Mouse (Mus musculus): Measurements from ENCODE around the gene Sema4c. TPM values are rescaled to one million over a fixed set of nuclear protein-coding genes. Genes with fewer than 3 reads are reported as not detected.

Sema4c gene
- total and polyA plus RNA-seq, 3 experiments: 0.70 to 3.4 (median 1.5) TPM

DNA sequence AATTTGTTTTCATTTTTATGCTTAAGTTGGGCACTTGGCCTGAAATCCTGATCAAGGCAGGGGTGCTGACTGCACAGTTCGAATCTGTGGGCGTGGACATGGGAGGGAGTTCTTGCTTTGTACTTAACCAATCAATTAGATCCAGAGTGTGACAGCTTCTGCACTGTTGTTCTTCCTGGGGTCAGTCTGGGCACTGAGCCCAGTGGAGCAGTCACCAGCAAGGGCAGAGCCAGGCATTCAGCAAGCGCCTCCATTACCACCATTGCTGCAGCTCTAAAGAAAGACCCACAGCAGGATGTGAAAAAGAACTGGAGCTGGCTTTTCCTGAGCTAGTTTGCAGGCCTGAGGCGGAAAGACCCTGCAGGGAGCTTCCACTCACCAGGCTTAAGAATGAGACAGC, 38.0 kb upstream of the Sema4c start:
- Histone ChIP-seq H3K9ac (ENCODE audit: insufficient read depth, low read depth) (no peak overlapping the region), H3K9me3 (replicated peaks; ENCODE audit: low read length) (no peaks in the 10 kb centered on the region), H3K27ac (ENCODE audit: insufficient read depth, low read depth) (no peak overlapping the region), H3K79me2 (replicated peaks; ENCODE audit: control insufficient read depth, extremely low read depth, insufficient read depth, poor library complexity, severe bottlenecking) (no peaks in the 10 kb centered on the region), H3K4me1 (ENCODE audit: control insufficient read depth in 1 of 2, insufficient read depth in 2 of 2) (peaks cover 9 to 26% of the 10 kb centered on the region in 2 experiments), H3K36me3 (replicated peaks in 1 of 2; ENCODE audit: control insufficient read depth in 1 of 2, insufficient read depth in 1 of 2, low read length in 1 of 2) (no peaks in the 10 kb centered on the region), H3K27me3 (replicated peaks) (no peaks in the 10 kb centered on the region), H3K4me2 (ENCODE audit: insufficient read depth, low read depth, poor library complexity, severe bottlenecking) (no peak overlapping the region), H3K4me3 (replicated peaks in 1 of 3; ENCODE audit: low read depth in 2 of 3, low read length in 2 of 3, poor library complexity in 1 of 3) (no peak overlapping the region)
- in situ Hi-C loops (cut with MboI; ENCODE audit: low pct_ligation_motif_present, low pct_unique_long_range_greater_than_20kb, low sequenced_read_pairs): no loop called here
- no peak for DNase-seq (ENCODE audit: extremely low read depth)
- TF ChIP-seq ZC3H11A (IDR thresholded peaks at IDR 0.05; ENCODE audit: low read depth, low read length) (no peak), ETS1 (conservative IDR thresholded peaks at IDR 0.05; ENCODE audit: low read depth, low read length) (no peak)
- dilution Hi-C loops (cut with MboI; ENCODE audit: extremely low pct_ligation_motif_present, extremely low pct_unique_long_range_greater_than_20kb, low sequenced_read_pairs): no loop called here

DNA sequence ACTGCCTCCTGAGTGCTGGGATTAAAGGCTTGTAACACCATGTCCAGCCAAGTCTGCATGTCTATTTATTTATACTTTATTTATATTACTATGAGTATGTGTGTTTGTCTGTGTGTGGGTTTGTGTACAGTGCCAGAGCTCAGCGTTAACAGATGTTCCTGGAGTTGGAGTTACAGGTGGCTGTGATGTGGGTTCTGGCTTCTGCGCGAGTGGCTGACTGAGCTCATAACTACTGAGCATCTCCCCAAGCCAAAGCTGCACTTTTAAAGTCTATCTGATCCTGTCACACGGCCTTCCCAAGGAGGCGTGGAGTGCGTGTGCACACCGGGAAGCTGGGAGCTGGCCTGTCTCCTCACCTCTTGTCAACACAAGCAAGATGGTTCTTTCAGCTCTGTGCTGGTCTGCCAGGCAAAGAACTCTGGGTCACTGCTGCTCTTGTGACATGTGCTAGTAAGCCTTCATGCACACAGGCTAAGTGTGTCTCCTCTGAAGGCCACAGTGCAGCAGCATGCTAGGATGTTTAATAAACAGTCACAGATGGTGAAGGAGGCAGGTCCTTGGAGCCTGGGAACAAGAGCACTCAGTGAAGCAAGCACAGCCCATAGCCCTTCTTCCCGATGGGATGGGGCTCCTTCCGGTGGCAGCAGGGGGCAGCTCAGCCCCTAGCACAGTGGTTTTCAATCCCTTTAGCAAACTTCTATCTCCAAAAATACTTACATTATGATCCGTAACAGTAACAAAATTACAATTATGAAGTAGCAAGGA, 37.2 kb upstream of the Sema4c start:
- Histone ChIP-seq H3K4me2 (ENCODE audit: insufficient read depth, low read depth, poor library complexity, severe bottlenecking) (no peak overlapping the region), H3K27me3 (replicated peaks) (no peaks in the 10 kb centered on the region), H3K9ac (ENCODE audit: insufficient read depth, low read depth) (no peak overlapping the region), H3K9me3 (replicated peaks; ENCODE audit: low read length) (no peaks in the 10 kb centered on the region), H3K36me3 (replicated peaks in 1 of 2; ENCODE audit: control insufficient read depth in 1 of 2, insufficient read depth in 1 of 2, low read length in 1 of 2) (no peaks in the 10 kb centered on the region), H3K27ac (ENCODE audit: insufficient read depth, low read depth) (no peak overlapping the region), H3K4me3 (replicated peaks in 1 of 3; ENCODE audit: low read depth in 2 of 3, low read length in 2 of 3, poor library complexity in 1 of 3) (no peak overlapping the region), H3K79me2 (replicated peaks; ENCODE audit: control insufficient read depth, extremely low read depth, insufficient read depth, poor library complexity, severe bottlenecking) (no peaks in the 10 kb centered on the region), H3K4me1 (ENCODE audit: control insufficient read depth in 1 of 2, insufficient read depth in 2 of 2) (peaks cover 15 to 34% of the 10 kb centered on the region in 2 experiments)
- in situ Hi-C loops (cut with MboI; ENCODE audit: low pct_ligation_motif_present, low pct_unique_long_range_greater_than_20kb, low sequenced_read_pairs): no loop called here
- no peak for TF ChIP-seq NRF1 (IDR thresholded peaks at IDR 0.05; ENCODE audit: low read depth, low read length)
- no peak for TF ChIP-seq USF2 (conservative IDR thresholded peaks at IDR 0.05; ENCODE audit: low read depth, low read length)
- TF ChIP-seq ELF1 (IDR thresholded peaks at IDR 0.05; ENCODE audit: low read depth, low read length): no peak
- TF ChIP-seq RCOR1 (conservative IDR thresholded peaks at IDR 0.05; ENCODE audit: low read depth, low read length): no peak
- no peak for TF ChIP-seq MAFK (IDR thresholded peaks at IDR 0.05; ENCODE audit: insufficient replicate concordance, low read length)
- TF ChIP-seq MAX (IDR thresholded peaks at IDR 0.05; ENCODE audit: low read length): no peak
- TF ChIP-seq USF1 (IDR thresholded peaks at IDR 0.05; ENCODE audit: low read depth, low read length): no peak
- TF ChIP-seq MYC (IDR thresholded peaks at IDR 0.05; ENCODE audit: low read depth, low read length): no peak
- TF ChIP-seq ZNF384 (IDR thresholded peaks at IDR 0.05; ENCODE audit: low read depth, low read length): no peak
- no peak for TF ChIP-seq CHD1 (IDR thresholded peaks at IDR 0.05; ENCODE audit: low read depth, low read length)
- no peak for TF ChIP-seq E2F4 (IDR thresholded peaks at IDR 0.05; ENCODE audit: insufficient replicate concordance, low read depth, low read length)
- no peak for TF ChIP-seq SIN3A (IDR thresholded peaks at IDR 0.05; ENCODE audit: low read length)
- no peak for TF ChIP-seq ZMIZ1 (IDR thresholded peaks at IDR 0.05; ENCODE audit: low read depth, low read length)
- no peak for TF ChIP-seq NELFE (IDR thresholded peaks at IDR 0.05; ENCODE audit: low read depth, low read length)
- TF ChIP-seq GABPA (IDR thresholded peaks at IDR 0.05; ENCODE audit: insufficient replicate concordance, low read depth, low read length): no peak
- TF ChIP-seq ZC3H11A (IDR thresholded peaks at IDR 0.05; ENCODE audit: low read depth, low read length): no peak
- no peak for TF ChIP-seq HCFC1 (IDR thresholded peaks at IDR 0.05; ENCODE audit: low read depth, low read length)
- no peak for TF ChIP-seq CTCF (conservative IDR thresholded peaks at IDR 0.05 in 1 of 2, IDR thresholded peaks at IDR 0.05 in 1 of 2; ENCODE audit: low read depth in 2 of 2, low read length in 2 of 2)
- TF ChIP-seq TCF12 (IDR thresholded peaks at IDR 0.05; ENCODE audit: low read depth, low read length): no peak
- DNase-seq (ENCODE audit: extremely low read depth): no peak
- dilution Hi-C loops (cut with MboI; ENCODE audit: extremely low pct_ligation_motif_present, extremely low pct_unique_long_range_greater_than_20kb, low sequenced_read_pairs): no loop called here

Data from CH12.LX (cell line).